Mouse (Mus musculus) cerebellum, adult 9-11 months (tissue): Measurements from ENCODE around the gene Cryzl1.

Source experiments
- DNase-seq: peaks from one replicate; pipeline ENCODE4 v3.0.0; 2022

The Cryzl1 gene

DNA sequence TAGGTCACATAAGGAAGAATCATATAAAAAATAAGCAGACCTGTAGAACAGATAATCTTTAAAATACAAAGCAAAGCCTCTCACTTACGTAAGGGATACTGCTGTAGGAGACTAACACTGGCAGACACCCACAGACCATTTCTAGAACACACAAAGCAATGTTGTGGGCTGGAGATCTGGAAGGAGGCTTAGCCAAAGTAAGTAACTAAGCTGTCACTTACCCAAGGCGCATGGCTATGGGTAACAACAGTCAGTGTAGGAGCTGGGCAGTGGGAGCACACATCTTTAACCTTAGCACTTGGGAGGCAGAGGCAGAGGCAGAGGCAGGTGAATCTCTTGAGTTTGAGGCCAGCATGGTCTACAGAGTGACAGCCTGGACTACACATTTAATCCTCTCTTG, 89.1 kb downstream of the Cryzl1 start:
- DNase-seq, result no peak
